ENCODE assay signal across 24 mouse cellular contexts in genomic region chr15:93948902-93949301, GRCm38 (mm10).
DNase-seq lines count a peak whose midpoint lies in the region; ATAC-seq and TF ChIP-seq lines count a peak whose summit lies in the region.
"Had no signal": no experiment of that assay in that cellular context is flagged by ENCODE, and none has a peak within 500 bp of the region (broad histone marks: within the 10 kb centered on the region; RNA-seq: fewer than 3 reads in every experiment).

No protein-coding gene starts in this region.

- H3K9me3 ChIP-seq in CH12.LX (replicated peaks; ENCODE audit: low read length), result peaks cover 8% of the 10 kb centered on the region
- H3K9me3 ChIP-seq in liver, embryonic 11.5 days (ENCODE audit: control insufficient read depth, low read length), result no peaks in the 10 kb centered on the region
- H3K9me3 ChIP-seq: embryonic facial prominence, embryonic 13.5 days; embryonic facial prominence, embryonic 15.5 days; forebrain, embryonic 10.5 days; forebrain, embryonic 12.5 days had no signal

- no peaks in the 10 kb centered on the region for H3K27me3 ChIP-seq in CH12.LX (replicated peaks)
- no peaks in the 10 kb centered on the region for H3K27me3 ChIP-seq in liver, embryonic 11.5 days (replicated peaks; ENCODE audit: control insufficient read depth, insufficient read depth, low read length)
- H3K27me3 ChIP-seq: embryonic facial prominence, embryonic 13.5 days; embryonic facial prominence, embryonic 15.5 days; forebrain, embryonic 12.5 days had no signal

- 64% methylated on average over 4 of the region's 4 CpGs for WGBS in liver, embryonic 11.5 days

- ATAC-seq in liver, embryonic 11.5 days (replicated peaks; ENCODE audit: low FRiP score), result no peak
- ATAC-seq: forebrain, embryonic 14.5 days; forebrain, embryonic 16.5 days had no signal

- H3K27ac ChIP-seq in CH12.LX (ENCODE audit: insufficient read depth, low read depth), result no peak overlapping the region
- H3K27ac ChIP-seq in liver, embryonic 11.5 days (ENCODE audit: low read depth, low read length), result no peak overlapping the region
- H3K27ac ChIP-seq: embryonic facial prominence, embryonic 13.5 days; embryonic facial prominence, embryonic 15.5 days; forebrain, embryonic 10.5 days; forebrain, embryonic 12.5 days had no signal

- TF ChIP-seq RAD21 in CH12.LX (IDR thresholded peaks at IDR 0.05; ENCODE audit: low read depth, low read length), result no peak

- H3K79me2 ChIP-seq in CH12.LX (replicated peaks; ENCODE audit: control insufficient read depth, extremely low read depth, insufficient read depth, poor library complexity, severe bottlenecking), result no peaks in the 10 kb centered on the region

- in situ Hi-C loops in CH12.LX (cut with MboI; ENCODE audit: low pct_ligation_motif_present, low pct_unique_long_range_greater_than_20kb, low sequenced_read_pairs), result no loop called here

- no peak overlapping the region for H3K4me2 ChIP-seq in CH12.LX (ENCODE audit: insufficient read depth, low read depth, poor library complexity, severe bottlenecking)
- H3K4me2 ChIP-seq in liver, embryonic 11.5 days, result no peak overlapping the region
- H3K4me2 ChIP-seq: embryonic facial prominence, embryonic 13.5 days; embryonic facial prominence, embryonic 15.5 days; forebrain, embryonic 12.5 days had no signal

- H3K9ac ChIP-seq in CH12.LX (ENCODE audit: insufficient read depth, low read depth), result no peak overlapping the region
- no peak overlapping the region for H3K9ac ChIP-seq in liver, embryonic 11.5 days (ENCODE audit: low read depth, low read length)
- H3K9ac ChIP-seq: embryonic facial prominence, embryonic 13.5 days; embryonic facial prominence, embryonic 15.5 days; forebrain, embryonic 12.5 days had no signal

- TF ChIP-seq CTCF in CH12.LX (conservative IDR thresholded peaks at IDR 0.05 in 1 of 2, IDR thresholded peaks at IDR 0.05 in 1 of 2; ENCODE audit: low read depth in 2 of 2, low read length in 2 of 2), result no peak

- TF ChIP-seq POLR2A in CH12.LX (IDR thresholded peaks at IDR 0.05; ENCODE audit: low read depth, low read length), result no peak

- H3K4me3 ChIP-seq in CH12.LX (replicated peaks in 1 of 3; ENCODE audit: low read depth in 2 of 3, low read length in 2 of 3, poor library complexity in 1 of 3), result no peak overlapping the region
- no peak overlapping the region for H3K4me3 ChIP-seq in liver, embryonic 11.5 days (ENCODE audit: low read depth, low read length)
- H3K4me3 ChIP-seq: embryonic facial prominence, embryonic 13.5 days; embryonic facial prominence, embryonic 15.5 days; erythroblast, embryonic 14.5 days; forebrain, embryonic 10.5 days; forebrain, embryonic 12.5 days had no signal

- no peaks in the 10 kb centered on the region for H3K36me3 ChIP-seq in CH12.LX (replicated peaks in 1 of 2; ENCODE audit: control insufficient read depth in 1 of 2, insufficient read depth in 1 of 2, low read length in 1 of 2)
- no peaks in the 10 kb centered on the region for H3K36me3 ChIP-seq in liver, embryonic 11.5 days (ENCODE audit: control insufficient read depth, insufficient read depth, low read length)
- H3K36me3 ChIP-seq: embryonic facial prominence, embryonic 13.5 days; embryonic facial prominence, embryonic 15.5 days; forebrain, embryonic 10.5 days; forebrain, embryonic 12.5 days had no signal

- peak; percentile 27 for DNase-seq in CD4-positive, CD25-positive, alpha-beta regulatory T cell, adult 2 months (ENCODE audit: low read depth, low spot score)
- DNase-seq in CH12.LX (ENCODE audit: extremely low read depth), result no peak
- peak; percentile 35 for DNase-seq in induced T-regulatory cell, adult 2 months (ENCODE audit: low read depth)
- peak; percentile 30 for DNase-seq in naive thymus-derived CD4-positive, alpha-beta T cell, adult 2 months (ENCODE audit: low read depth)
- DNase-seq in lung, postnatal 4 days, result no peak
- DNase-seq in layer of hippocampus, postnatal 25 days (ENCODE audit: extremely low spot score in 1 of 2, low spot score in 1 of 2), result no peak
- DNase-seq in liver, embryonic 11.5 days (ENCODE audit: low spot score), result no peak
- DNase-seq: adrenal gland, postnatal 10 days; adrenal gland, postnatal 25 days; B cell, adult 2 months; cerebellum, adult 11 months; cerebellum, adult 18-20 months; cerebellum, adult 8-10 months; cerebellum, adult 9-11 months; cerebellum, postnatal 14 days; cerebellum, postnatal 36 days; embryo, embryonic 11 days had no signal

- H3K4me1 ChIP-seq in CH12.LX (ENCODE audit: control insufficient read depth in 1 of 2, insufficient read depth in 2 of 2), result peaks cover 0 to 19% of the 10 kb centered on the region in 2 experiments; a peak in 1 of 4 replicates
- no peaks in the 10 kb centered on the region for H3K4me1 ChIP-seq in liver, embryonic 11.5 days (replicated peaks; ENCODE audit: control insufficient read depth, insufficient read depth, low read length)
- H3K4me1 ChIP-seq: embryonic facial prominence, embryonic 13.5 days; embryonic facial prominence, embryonic 15.5 days; forebrain, embryonic 10.5 days; forebrain, embryonic 12.5 days had no signal

- no peak for TF ChIP-seq EP300 in CH12.LX (IDR thresholded peaks at IDR 0.05; ENCODE audit: low read length)

- dilution Hi-C loops in CH12.LX (cut with MboI; ENCODE audit: extremely low pct_ligation_motif_present, extremely low pct_unique_long_range_greater_than_20kb, low sequenced_read_pairs), result no loop called here

TF ChIP-seq in CH12.LX, 34 proteins besides CTCF, POLR2A, EP300 and RAD21:
- 0 out of 2 replicates have a peak, but pooled peaks have one; percentile 19 for TF ChIP-seq ZNF384 (IDR thresholded peaks at IDR 0.05; ENCODE audit: low read depth, low read length)
- TF ChIP-seq TCF12 (IDR thresholded peaks at IDR 0.05; ENCODE audit: low read depth, low read length), result no peak
TF ChIP-seq in CH12.LX: peak in this region for 1.

Comparison
In these comparisons a context has a peak if more than half of its experiments do, and no peak if none do; other contexts are left out.
1. DNase-seq: peak in CD4-positive, CD25-positive, alpha-beta regulatory T cell, adult 2 months (single experiment), induced T-regulatory cell, adult 2 months (single experiment) and naive thymus-derived CD4-positive, alpha-beta T cell, adult 2 months (single experiment); none in CH12.LX (single experiment), lung, postnatal 4 days (0 of 2), layer of hippocampus, postnatal 25 days (0 of 2) and liver, embryonic 11.5 days (single experiment).